Mouse (Mus musculus): ENCODE results near the gene Naa40.

GRCm38 (mm10) chr19:7187157-7187556 is 53.8 kb downstream of the Naa40 start:
- TF ChIP-seq CTCF (IDR thresholded peaks at IDR 0.05; ENCODE audit: control insufficient read depth, insufficient read depth, insufficient read length): no peak
- TF ChIP-seq MYOD1 (IDR thresholded peaks at IDR 0.05; ENCODE audit: control insufficient read depth, insufficient read length, low read depth): no peak
- no peak for TF ChIP-seq MAX (IDR thresholded peaks at IDR 0.05)
- no peak for TF ChIP-seq USF1 (IDR thresholded peaks at IDR 0.05; ENCODE audit: low read depth)
- TF ChIP-seq CEBPB (IDR thresholded peaks at IDR 0.05; ENCODE audit: low read depth): no peak
- TF ChIP-seq MYOG (IDR thresholded peaks at IDR 0.05; ENCODE audit: control insufficient read depth, extremely low read depth, insufficient read length): no peak
- TF ChIP-seq FOSL1 (IDR thresholded peaks at IDR 0.05; ENCODE audit: insufficient read depth, low read length, poor library complexity, severe bottlenecking): no peak

All from C2C12 (cell line).